Mouse (Mus musculus) heart, embryonic 12.5 days (tissue): ENCODE measurements around the gene Plod2. TPM values are rescaled to one million over a fixed set of nuclear protein-coding genes. Genes with fewer than 3 reads are reported as not detected.

Source experiments
- ATAC-seq: fragments of 200-750 bp; cut with Nextera tagmentation; 2 replicates; pipeline ENCODE4 v1.8.0; 2017; ENCODE audit warnings: moderate TSS enrichment, moderate library complexity; ENCODE audit not compliant: insufficient number of reproducible peaks, low FRiP score
- H3K27ac ChIP-seq: fragments of 300-500 bp; sonication (generic); 2 replicates; pipeline ENCODE4 v1.5.1; 2016; ENCODE audit warnings: mild to moderate bottlenecking, moderate library complexity; ENCODE audit not compliant: poor library complexity, severe bottlenecking
- H3K27me3 ChIP-seq: fragments of 300-500 bp; sonication (generic); replicated peaks from 2 replicates; pipeline ENCODE4 v1.6.1; 2016; ENCODE audit warnings: mild to moderate bottlenecking, moderate library complexity
- H3K36me3 ChIP-seq: fragments of 300-500 bp; sonication (generic); 2 replicates; pipeline ENCODE4 v1.6.1; 2016; ENCODE audit warnings: mild to moderate bottlenecking, moderate library complexity
- H3K4me1 ChIP-seq: fragments of 300-500 bp; sonication (generic); replicated peaks from 2 replicates; pipeline ENCODE4 v1.6.1; 2016; ENCODE audit warnings: mild to moderate bottlenecking
- H3K4me2 ChIP-seq: fragments of 300-500 bp; sonication (generic); 2 replicates; pipeline ENCODE4 v1.6.1; 2016; ENCODE audit warnings: mild to moderate bottlenecking, moderate library complexity
- H3K4me3 ChIP-seq: fragments of 300-500 bp; sonication (generic); 2 replicates; pipeline ENCODE4 v1.5.1; 2016; ENCODE audit warnings: mild to moderate bottlenecking
- H3K9ac ChIP-seq: fragments of 300-500 bp; sonication (generic); 2 replicates; pipeline ENCODE4 v1.6.1; 2016; ENCODE audit warnings: mild to moderate bottlenecking, moderate library complexity
- H3K9me3 ChIP-seq: fragments of 300-500 bp; sonication (generic); replicated peaks from 2 replicates; pipeline ENCODE4 v1.6.1; 2016; ENCODE audit warnings: mild to moderate bottlenecking, moderate library complexity
- WGBS: fragments of 180-500 bp; shearing (Covaris S2); methylation state at CpG from one replicate; pipeline ENCODE4 v1.1.7; 2016; 5-methylcytosine and 5-hydroxymethylcytosine counted together
- polyA plus RNA-seq: library from polyadenylated mRNA; unstranded; fragments of >200 nt; fragmentation: Nextera tagmentation; extraction: Ambion mirVana; gene quantifications from 2 replicates; pipeline ENCODE4 v1.2.1, GENCODE M21; 2016

Plod2 gene
- polyA plus RNA-seq, 1 experiment from 2014 or later = 47.1 TPM

DNA sequence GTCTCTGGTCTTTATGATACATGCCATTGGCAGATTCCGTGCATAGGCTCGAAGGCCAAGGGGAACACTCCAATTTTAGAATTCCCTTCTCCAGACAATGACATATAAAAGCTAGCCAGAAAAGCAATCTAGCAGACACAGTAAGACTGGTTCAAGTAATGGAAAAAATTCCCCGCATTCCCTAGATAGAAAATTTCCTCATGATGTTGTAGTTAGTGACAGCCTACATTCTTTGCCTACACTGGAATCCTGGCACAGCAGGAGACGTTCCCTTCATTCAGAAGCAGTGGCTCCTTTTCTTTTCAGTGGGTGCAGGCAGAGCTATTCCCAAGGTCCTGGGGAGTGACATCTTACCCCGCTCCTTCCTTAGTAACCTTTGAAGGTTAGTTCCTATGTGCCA, 41.9 kb downstream of the Plod2 start:
- Histone ChIP-seq H3K4me3 (no peak overlapping the region), H3K27me3 (no peaks in the 10 kb centered on the region), H3K4me2 (peak overlapping the region; percentile 17; the same call in 1 of the 2 replicates), H3K27ac (peak overlapping the region; percentile 45; the same call in 1 of the 2 replicates), H3K36me3 (peaks cover 18% of the 10 kb centered on the region), H3K9me3 (no peaks in the 10 kb centered on the region), H3K9ac (no peak overlapping the region), H3K4me1 (peaks cover 14% of the 10 kb centered on the region)
- 32% methylated on average over 5 of the region's 5 CpGs for WGBS
- ATAC-seq = no peak

DNA sequence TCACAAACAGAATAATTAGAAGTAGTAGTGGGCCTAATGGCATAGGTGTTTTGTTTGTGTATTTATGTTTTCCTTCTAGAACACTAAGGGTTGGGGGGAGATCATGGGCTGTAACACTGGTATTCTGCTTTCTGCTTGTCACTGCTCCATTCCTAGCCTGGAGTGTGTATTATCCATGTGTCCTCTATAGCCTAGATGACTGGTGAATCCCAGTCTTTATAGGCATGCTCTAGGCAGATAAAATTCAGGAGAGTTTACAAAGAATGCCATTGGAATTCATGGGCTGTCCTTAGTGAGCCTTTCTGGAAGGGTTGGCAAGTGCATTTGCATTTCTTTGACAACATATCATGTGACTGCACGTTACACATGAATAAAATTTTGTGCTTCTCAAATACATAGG, 44.0 kb downstream of the Plod2 start:
- peaks cover 14% of the 10 kb centered on the region for H3K4me1 ChIP-seq
- no peaks in the 10 kb centered on the region for H3K27me3 ChIP-seq
- peaks cover 27% of the 10 kb centered on the region for H3K36me3 ChIP-seq
- H3K4me2 ChIP-seq = no peak overlapping the region
- no peak overlapping the region for H3K9ac ChIP-seq
- no peaks in the 10 kb centered on the region for H3K9me3 ChIP-seq
- no peak overlapping the region for H3K27ac ChIP-seq
- 83% methylated on average over 1 of the region's 1 CpGs for WGBS
- ATAC-seq = no peak
- H3K4me3 ChIP-seq = no peak overlapping the region

DNA sequence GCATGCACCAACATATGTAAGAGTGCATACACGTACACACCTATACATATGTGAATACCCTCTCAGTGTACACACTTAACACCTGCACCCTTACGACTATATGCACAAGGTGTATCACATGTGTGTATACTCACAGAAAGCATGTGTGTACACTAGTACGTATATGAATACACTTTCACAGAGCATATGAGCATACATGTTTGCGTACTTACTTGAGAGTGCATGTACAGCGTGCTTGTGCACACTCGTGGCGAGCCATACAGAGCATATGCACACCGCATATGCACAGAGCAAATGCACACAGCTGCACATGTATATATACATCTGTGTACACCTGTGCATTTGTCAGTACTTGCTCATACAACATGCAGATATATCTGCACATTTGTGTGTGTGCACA, 45.4 kb downstream of the Plod2 start:
- no peaks in the 10 kb centered on the region for H3K27me3 ChIP-seq
- peaks cover 14% of the 10 kb centered on the region for H3K4me1 ChIP-seq
- no peak overlapping the region for H3K4me2 ChIP-seq
- H3K4me3 ChIP-seq = no peak overlapping the region
- H3K36me3 ChIP-seq = peaks cover 34% of the 10 kb centered on the region
- H3K27ac ChIP-seq = no peak overlapping the region
- no peaks in the 10 kb centered on the region for H3K9me3 ChIP-seq
- no peak overlapping the region for H3K9ac ChIP-seq
- 93% methylated on average over 8 of the region's 8 CpGs for WGBS
- ATAC-seq = no peak

DNA sequence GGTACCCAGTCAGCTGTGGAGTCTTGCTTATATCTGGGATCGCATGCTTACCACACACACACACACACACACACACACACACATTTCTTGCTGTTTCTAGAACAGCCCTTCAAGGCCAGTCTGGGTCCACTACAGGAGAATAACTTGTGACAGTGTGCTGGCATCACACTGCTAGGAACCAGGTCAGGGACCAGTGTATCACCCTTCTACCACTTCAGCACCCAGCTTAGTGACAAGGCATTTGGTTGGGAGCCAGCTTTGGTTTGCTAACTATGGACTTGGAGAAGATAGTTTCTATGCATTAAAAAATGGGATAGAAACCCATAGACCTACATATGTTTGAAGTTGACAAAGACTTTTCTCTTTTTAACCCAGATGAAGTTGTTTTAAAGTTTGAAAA, 46.2 kb downstream of the Plod2 start:
- H3K9ac ChIP-seq = no peak overlapping the region
- H3K4me2 ChIP-seq = no peak overlapping the region
- no peak overlapping the region for H3K4me3 ChIP-seq
- no peak for ATAC-seq
- H3K27ac ChIP-seq = no peak overlapping the region
- no peaks in the 10 kb centered on the region for H3K9me3 ChIP-seq
- no peaks in the 10 kb centered on the region for H3K27me3 ChIP-seq
- H3K4me1 ChIP-seq = peaks cover 11% of the 10 kb centered on the region
- peaks cover 34% of the 10 kb centered on the region for H3K36me3 ChIP-seq
- 93% methylated on average over 1 of the region's 1 CpGs for WGBS

DNA sequence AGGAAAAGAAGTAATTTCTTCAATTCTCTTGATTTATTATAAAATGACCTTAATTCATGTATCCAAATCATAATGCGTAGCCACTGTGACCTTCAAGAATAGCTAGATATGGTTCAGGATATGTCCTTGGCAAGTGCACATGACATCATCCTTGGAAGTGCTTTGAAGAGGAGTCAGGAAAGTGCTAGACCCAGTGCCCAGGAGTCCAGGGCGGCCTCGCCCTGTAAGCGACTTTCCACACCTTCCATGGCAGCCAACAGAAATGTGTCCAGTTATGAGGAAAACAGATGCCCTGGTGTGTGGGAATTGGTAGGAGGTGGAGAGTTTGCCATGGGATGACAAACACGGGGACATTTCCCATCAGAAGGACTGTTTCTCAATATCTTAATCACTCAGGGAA, 47.0 kb downstream of the Plod2 start:
- Histone ChIP-seq H3K4me3 (no peak overlapping the region), H3K27ac (no peak overlapping the region), H3K9ac (no peak overlapping the region), H3K4me1 (peaks cover 5% of the 10 kb centered on the region), H3K27me3 (no peaks in the 10 kb centered on the region), H3K9me3 (no peaks in the 10 kb centered on the region), H3K36me3 (peaks cover 34% of the 10 kb centered on the region), H3K4me2 (no peak overlapping the region)
- 84% methylated on average over 5 of the region's 5 CpGs for WGBS
- ATAC-seq = no peak

DNA sequence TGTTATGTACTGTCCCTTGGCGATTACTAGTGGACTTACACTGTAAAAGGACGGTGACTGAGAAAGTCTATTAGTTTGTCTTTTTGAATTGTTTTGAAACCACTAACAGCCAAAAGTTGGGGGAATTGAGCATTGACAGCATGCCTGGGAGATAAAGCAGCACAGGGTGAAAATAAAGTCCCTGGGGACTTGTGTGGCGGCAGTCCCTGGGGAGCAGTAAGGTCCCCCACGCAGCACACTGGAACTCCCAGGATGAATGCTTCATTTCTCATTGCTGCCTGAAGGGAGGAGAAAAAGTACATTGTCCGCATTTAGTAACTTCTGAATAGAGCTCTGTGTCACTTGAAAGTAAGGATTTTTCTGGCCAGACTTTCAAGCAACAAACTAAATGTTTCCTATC, 49.5 kb downstream of the Plod2 start:
- H3K9ac ChIP-seq = no peak overlapping the region
- 81% methylated on average over 5 of the region's 5 CpGs for WGBS
- no peak overlapping the region for H3K27ac ChIP-seq
- no peak overlapping the region for H3K4me2 ChIP-seq
- H3K9me3 ChIP-seq = no peaks in the 10 kb centered on the region
- H3K4me3 ChIP-seq = no peak overlapping the region
- no peaks in the 10 kb centered on the region for H3K27me3 ChIP-seq
- ATAC-seq = no peak
- 0 out of 2 replicates have a peak, but pooled peaks cover 2% of the 10 kb centered on the region for H3K4me1 ChIP-seq
- peaks cover 35% of the 10 kb centered on the region for H3K36me3 ChIP-seq

DNA sequence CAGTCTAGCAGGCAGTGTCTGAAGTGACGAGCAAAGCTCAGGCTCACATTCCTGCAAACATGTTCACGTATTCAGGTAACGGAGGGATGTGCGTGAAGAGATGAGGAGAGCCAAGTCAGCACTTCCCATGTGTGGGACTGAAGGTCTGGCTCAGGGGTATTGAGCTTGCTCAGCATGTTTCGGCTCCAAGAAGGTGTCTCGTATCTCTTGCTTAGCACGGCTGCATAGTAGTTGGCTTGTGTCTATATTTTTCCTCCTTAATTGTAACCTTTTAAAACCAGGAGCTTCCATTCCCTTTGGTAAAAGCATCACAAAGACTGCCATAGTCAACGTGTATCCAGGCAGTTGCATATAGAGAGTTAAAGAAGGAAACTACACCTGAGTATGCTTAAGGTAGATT, 50.7 kb downstream of the Plod2 start:
- Histone ChIP-seq H3K9ac (no peak overlapping the region), H3K9me3 (no peaks in the 10 kb centered on the region), H3K27me3 (no peaks in the 10 kb centered on the region), H3K36me3 (peaks cover 29% of the 10 kb centered on the region), H3K4me1 (0 out of 2 replicates have a peak, but pooled peaks cover 2% of the 10 kb centered on the region), H3K4me2 (no peak overlapping the region), H3K4me3 (no peak overlapping the region), H3K27ac (no peak overlapping the region; the same call in 1 of the 2 replicates)
- 79% methylated on average over 8 of the region's 8 CpGs for WGBS
- no peak for ATAC-seq

DNA sequence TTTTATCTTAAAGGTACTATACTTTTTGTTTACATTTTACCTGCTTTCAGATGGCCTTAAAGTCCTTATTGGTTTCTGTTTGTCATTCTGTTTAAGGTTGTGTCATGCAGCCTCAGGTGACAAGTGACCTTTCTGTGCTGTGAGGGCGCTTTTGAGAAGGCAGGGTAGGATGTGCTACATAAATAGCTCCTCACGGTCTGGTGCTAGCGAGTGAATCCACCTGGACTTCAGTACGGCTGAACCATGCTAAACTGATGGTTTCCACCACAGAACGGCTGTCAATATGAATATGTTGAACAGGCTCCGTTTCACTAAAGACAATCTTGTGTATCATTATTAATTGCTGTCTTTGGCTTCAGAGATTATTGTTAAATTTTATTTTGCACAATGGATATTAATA, 52.5 kb downstream of the Plod2 start:
- no peak for ATAC-seq
- Histone ChIP-seq H3K4me2 (no peak overlapping the region), H3K36me3 (peaks cover 21% of the 10 kb centered on the region), H3K9ac (no peak overlapping the region), H3K27ac (no peak overlapping the region), H3K4me3 (no peak overlapping the region), H3K27me3 (no peaks in the 10 kb centered on the region), H3K9me3 (no peaks in the 10 kb centered on the region), H3K4me1 (0 out of 2 replicates have a peak, but pooled peaks cover 2% of the 10 kb centered on the region)
- 47% methylated on average over 6 of the region's 6 CpGs for WGBS

DNA sequence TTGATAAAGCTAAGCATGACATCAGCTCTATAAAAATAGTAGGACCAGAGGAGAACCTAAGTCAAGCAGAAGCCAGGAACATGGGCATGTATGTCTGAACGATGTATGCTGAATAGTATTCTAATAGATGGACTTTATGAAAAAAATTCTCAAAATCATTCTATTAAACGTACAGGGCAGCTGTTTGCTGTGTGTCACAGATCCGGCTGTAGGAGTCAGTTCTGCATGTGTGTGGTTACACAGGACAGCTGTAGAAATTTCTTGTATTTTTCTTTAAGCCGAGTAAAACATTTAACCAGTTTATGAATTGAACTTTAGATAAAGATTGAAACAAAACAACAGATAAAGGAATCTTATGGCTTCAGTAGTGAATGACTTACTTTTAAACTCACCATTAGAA, 53.3 kb downstream of the Plod2 start:
- 80% methylated on average over 4 of the region's 4 CpGs for WGBS
- no peak overlapping the region for H3K27ac ChIP-seq
- ATAC-seq = no peak
- H3K9ac ChIP-seq = no peak overlapping the region
- H3K36me3 ChIP-seq = peaks cover 22% of the 10 kb centered on the region
- no peak overlapping the region for H3K4me2 ChIP-seq
- H3K4me3 ChIP-seq = no peak overlapping the region
- H3K4me1 ChIP-seq = 0 out of 2 replicates have a peak, but pooled peaks cover 2% of the 10 kb centered on the region
- H3K27me3 ChIP-seq = no peaks in the 10 kb centered on the region
- no peaks in the 10 kb centered on the region for H3K9me3 ChIP-seq

DNA sequence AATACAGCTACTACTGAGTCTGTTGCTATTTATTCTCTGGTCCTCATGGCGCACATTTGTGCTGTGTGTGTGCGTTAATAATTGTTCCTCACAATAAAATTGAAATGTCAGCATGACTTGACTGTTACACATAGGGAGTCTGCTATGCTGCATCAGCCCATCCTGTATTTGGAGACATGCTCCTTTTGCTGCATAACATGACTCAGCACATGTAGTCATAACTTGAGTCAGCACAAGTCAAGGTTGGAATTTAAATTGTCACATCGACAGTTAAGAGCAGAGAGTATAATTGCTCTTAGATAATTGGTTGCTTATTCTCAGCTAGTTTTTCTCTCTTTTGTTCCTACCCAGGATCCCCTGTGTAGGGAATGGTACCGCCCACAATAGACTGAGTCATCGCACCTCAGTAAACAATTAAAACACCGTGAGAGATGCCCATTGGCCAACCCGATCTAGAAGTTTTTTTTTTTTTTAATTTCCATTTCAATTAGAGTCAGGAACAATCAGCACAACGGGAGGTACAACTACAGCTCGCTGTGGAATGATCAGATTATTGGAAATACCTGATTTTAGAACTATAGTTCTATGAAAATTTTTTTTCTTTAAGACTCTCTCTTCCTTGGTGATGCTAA, 55.0 kb downstream of the Plod2 start:
- H3K4me1 ChIP-seq = 0 out of 2 replicates have a peak, but pooled peaks cover 2% of the 10 kb centered on the region
- 90% methylated on average over 9 of the region's 9 CpGs for WGBS
- H3K4me3 ChIP-seq = no peak overlapping the region
- peaks cover 18% of the 10 kb centered on the region for H3K36me3 ChIP-seq
- H3K27ac ChIP-seq = no peak overlapping the region
- H3K9ac ChIP-seq = no peak overlapping the region
- ATAC-seq = no peak
- H3K27me3 ChIP-seq = no peaks in the 10 kb centered on the region
- no peaks in the 10 kb centered on the region for H3K9me3 ChIP-seq
- no peak overlapping the region for H3K4me2 ChIP-seq

DNA sequence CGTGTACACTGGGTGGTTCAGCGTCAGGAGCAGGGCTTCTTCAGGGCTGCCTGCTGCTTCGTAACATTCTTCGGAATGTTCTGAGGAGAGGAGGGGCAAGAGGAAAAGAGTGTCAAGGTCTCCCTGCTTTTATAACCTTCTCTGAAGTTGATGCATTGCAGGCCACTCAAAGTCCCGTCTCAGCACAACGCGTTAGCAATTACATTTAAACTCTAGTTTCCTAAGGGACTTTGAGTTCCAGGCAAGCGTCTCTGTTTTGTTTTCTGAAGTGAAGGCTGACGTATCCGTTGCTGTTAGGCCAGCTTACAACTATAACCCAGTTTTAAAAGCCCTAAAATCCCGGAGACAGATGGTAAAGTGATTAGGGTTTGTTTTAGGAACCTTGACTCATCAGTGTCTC, 55.8 kb downstream of the Plod2 start:
- Histone ChIP-seq H3K27me3 (no peaks in the 10 kb centered on the region), H3K4me3 (no peak overlapping the region), H3K9me3 (no peaks in the 10 kb centered on the region), H3K27ac (no peak overlapping the region), H3K36me3 (peaks cover 23% of the 10 kb centered on the region), H3K4me1 (0 out of 2 replicates have a peak, but pooled peaks cover 2% of the 10 kb centered on the region), H3K4me2 (no peak overlapping the region), H3K9ac (no peak overlapping the region)
- WGBS = 54% methylated on average over 11 of the region's 11 CpGs
- ATAC-seq = no peak
